Mouse (Mus musculus) heart, postnatal 0 days (tissue): ENCODE data around the gene Tbl1xr1. TPM values are rescaled to one million over a fixed set of nuclear protein-coding genes. Genes with fewer than 3 reads are reported as not detected.

ENCODE experiments used
- ATAC-seq: fragments of 200-750 bp; cut with Nextera tagmentation; 2 replicates; pipeline ENCODE4 v1.8.0; 2017; ENCODE audit warnings: low read depth, moderate number of reproducible peaks, moderate library complexity; ENCODE audit not compliant: insufficient read depth
- DNase-seq: peaks from one replicate; pipeline ENCODE4 v3.0.0-alpha.2; 2016; ENCODE audit warnings: low spot score
- H3K27ac ChIP-seq: fragments of 300-500 bp; sonication (generic); 2 replicates; pipeline ENCODE4 v1.5.1; 2014; ENCODE audit warnings: low read depth, mild to moderate bottlenecking
- H3K27me3 ChIP-seq: fragments of 300-500 bp; sonication (generic); 2 replicates; pipeline ENCODE4 v1.6.1; 2014; ENCODE audit warnings: low read length, mixed read lengths; ENCODE audit not compliant: control insufficient read depth, insufficient read depth
- H3K36me3 ChIP-seq: fragments of 300-500 bp; sonication (generic); replicated peaks from 2 replicates; pipeline ENCODE4 v1.6.1; 2014; ENCODE audit warnings: low read length, mixed read lengths; ENCODE audit not compliant: control insufficient read depth, insufficient read depth
- H3K4me1 ChIP-seq: fragments of 300-500 bp; sonication (generic); 2 replicates; pipeline ENCODE4 v1.6.1; 2014; ENCODE audit warnings: antibody characterized with exemption; ENCODE audit not compliant: control insufficient read depth, insufficient read depth
- H3K4me2 ChIP-seq: fragments of 300-500 bp; sonication (generic); 2 replicates; pipeline ENCODE4 v1.6.1; 2014; ENCODE audit warnings: low read depth, mild to moderate bottlenecking, low read length, moderate library complexity
- H3K4me3 ChIP-seq: fragments of 300-500 bp; sonication (generic); 2 replicates; pipeline ENCODE4 v1.5.1; 2014; ENCODE audit warnings: low read depth, low read length
- H3K9ac ChIP-seq: fragments of 300-500 bp; sonication (generic); replicated peaks from 2 replicates; pipeline ENCODE4 v1.6.1; 2014; ENCODE audit warnings: low read depth, low read length, mixed read lengths
- H3K9me3 ChIP-seq: fragments of 300-500 bp; sonication (generic); replicated peaks from 2 replicates; pipeline ENCODE4 v1.6.1; 2016; ENCODE audit warnings: low read length; ENCODE audit not compliant: control insufficient read depth
- CTCF ChIP-seq: IDR thresholded peaks from 2 replicates; pipeline ENCODE4 v1.5.1; 2016; ENCODE audit warnings: antibody characterized with exemption, control low read depth, low read depth
- EP300 ChIP-seq: IDR thresholded peaks from 2 replicates; pipeline ENCODE4 v1.6.1; 2016; ENCODE audit warnings: antibody characterized with exemption, low read depth
- WGBS: fragments of 180-500 bp; shearing (Covaris S2); extraction: QIAGEN DNeasy Blood & Tissue Kit; methylation state at CpG from one replicate; pipeline ENCODE4 v1.1.7; 2014; 5-methylcytosine and 5-hydroxymethylcytosine counted together
- polyA plus RNA-seq: library from polyadenylated mRNA; unstranded; fragments of >200 nt; fragmentation: Nextera tagmentation; extraction: Ambion mirVana; gene quantifications from 2 replicates; pipeline ENCODE4 v1.2.1, GENCODE M21; 2015
- total RNA-seq: library from RNA; depleted of rRNA; stranded (reverse); fragments of >200 nt; gene quantifications from 2 replicates; pipeline ENCODE4 v1.2.3, GENCODE M21; 2014; ENCODE audit warnings: low replicate concordance

Tbl1xr1 gene
- total and polyA plus RNA-seq, 2 experiments from 2014 or later: 7.7 to 17.2 TPM

GRCm38 (mm10) chr3:22078529-22078928 is 2.1 kb downstream of the Tbl1xr1 start:
- H3K27ac ChIP-seq: no peak overlapping the region
- no peaks in the 10 kb centered on the region for H3K27me3 ChIP-seq
- no peaks in the 10 kb centered on the region for H3K36me3 ChIP-seq
- no peaks in the 10 kb centered on the region for H3K9me3 ChIP-seq
- peak overlapping the region; percentile 83 for H3K4me2 ChIP-seq
- WGBS: 62% methylated on average over 3 of the region's 3 CpGs
- TF ChIP-seq EP300 (no peak), CTCF (no peak)
- peak overlapping the region; percentile 96; the same call in 1 of the 2 replicates for H3K9ac ChIP-seq
- H3K4me3 ChIP-seq: peak overlapping the region; percentile 96
- ATAC-seq (no peak), DNase-seq (no peak)
- H3K4me1 ChIP-seq: peaks cover 28% of the 10 kb centered on the region

- Histone ChIP-seq H3K27me3 (no peaks in the 10 kb centered on the region), H3K36me3 (no peaks in the 10 kb centered on the region), H3K27ac (no peak overlapping the region), H3K9me3 (no peaks in the 10 kb centered on the region), H3K9ac (no peak overlapping the region), H3K4me2 (no peak overlapping the region), H3K4me1 (peaks cover 19% of the 10 kb centered on the region), H3K4me3 (no peak overlapping the region)
- no peak for TF ChIP-seq EP300
- TF ChIP-seq CTCF: no peak
- 48% methylated on average over 4 of the region's 4 CpGs for WGBS
- DNase-seq: no peak
- no peak for ATAC-seq
Measured at GRCm38 (mm10) chr3:22081869-22082268, 5.4 kb downstream of the Tbl1xr1 start.

GRCm38 (mm10) chr3:22082823-22083222 is 6.4 kb downstream of the Tbl1xr1 start:
- WGBS: 89% methylated on average over 4 of the region's 4 CpGs
- H3K9ac ChIP-seq: no peak overlapping the region
- TF ChIP-seq CTCF (no peak), EP300 (no peak)

DNA sequence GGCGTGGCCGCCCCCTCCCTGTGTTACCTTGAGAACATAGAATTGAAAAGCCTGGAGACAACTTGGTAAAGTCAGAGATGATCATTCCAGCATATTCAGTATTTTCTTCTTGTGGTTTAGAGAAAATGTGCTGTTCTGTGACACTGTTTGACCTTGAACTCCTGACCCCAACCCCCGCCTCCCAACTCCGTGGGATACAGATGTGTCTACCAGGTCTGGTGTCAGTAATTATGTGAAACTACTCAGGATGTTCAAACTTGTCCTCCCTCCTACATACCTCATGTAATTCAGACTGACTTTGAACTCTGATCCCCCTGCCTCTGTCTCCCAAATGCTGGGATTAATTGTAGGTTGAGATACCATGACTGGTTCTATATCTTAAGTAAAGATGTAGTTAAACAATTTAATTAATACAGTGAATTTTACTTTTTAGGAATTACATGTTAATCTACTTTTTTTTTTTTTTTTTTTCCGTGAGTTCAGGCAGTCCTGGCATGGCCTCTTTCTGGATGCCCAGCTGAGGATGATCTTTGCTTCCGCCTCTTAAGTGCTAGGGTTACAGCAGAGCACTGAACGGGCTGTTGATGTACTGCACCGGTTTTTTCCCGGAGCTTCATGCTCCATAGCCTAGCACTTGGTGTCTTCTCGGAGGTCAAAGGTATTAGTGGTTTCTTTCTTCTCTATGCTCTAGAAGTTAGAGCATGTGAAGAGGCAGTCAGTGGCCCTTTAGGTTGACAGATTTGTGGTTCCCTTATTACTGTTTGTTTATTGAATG is 8.0 kb downstream of the Tbl1xr1 start:
- no peaks in the 10 kb centered on the region for H3K36me3 ChIP-seq
- no peaks in the 10 kb centered on the region for H3K27me3 ChIP-seq
- ATAC-seq (no peak), DNase-seq (no peak)
- no peak overlapping the region for H3K4me2 ChIP-seq
- H3K9me3 ChIP-seq: no peaks in the 10 kb centered on the region
- H3K27ac ChIP-seq: no peak overlapping the region
- no peak overlapping the region for H3K4me3 ChIP-seq
- TF ChIP-seq EP300 (no peak), CTCF (no peak)
- H3K4me1 ChIP-seq: peaks cover 5% of the 10 kb centered on the region; the same call in 1 of the 2 replicates
- 73% methylated on average over 10 of the region's 10 CpGs for WGBS
- H3K9ac ChIP-seq: no peak overlapping the region

More at GRCm38 (mm10) chr3:22082823-22083222, 6.4 kb downstream of the Tbl1xr1 start:
- ATAC-seq: no peak
- no peaks in the 10 kb centered on the region for H3K36me3 ChIP-seq
- no peak overlapping the region for H3K27ac ChIP-seq
- peaks cover 17% of the 10 kb centered on the region for H3K4me1 ChIP-seq
- no peaks in the 10 kb centered on the region for H3K27me3 ChIP-seq
- DNase-seq: no peak
- H3K4me2 ChIP-seq: no peak overlapping the region
- H3K4me3 ChIP-seq: no peak overlapping the region
- H3K9me3 ChIP-seq: no peaks in the 10 kb centered on the region

DNA sequence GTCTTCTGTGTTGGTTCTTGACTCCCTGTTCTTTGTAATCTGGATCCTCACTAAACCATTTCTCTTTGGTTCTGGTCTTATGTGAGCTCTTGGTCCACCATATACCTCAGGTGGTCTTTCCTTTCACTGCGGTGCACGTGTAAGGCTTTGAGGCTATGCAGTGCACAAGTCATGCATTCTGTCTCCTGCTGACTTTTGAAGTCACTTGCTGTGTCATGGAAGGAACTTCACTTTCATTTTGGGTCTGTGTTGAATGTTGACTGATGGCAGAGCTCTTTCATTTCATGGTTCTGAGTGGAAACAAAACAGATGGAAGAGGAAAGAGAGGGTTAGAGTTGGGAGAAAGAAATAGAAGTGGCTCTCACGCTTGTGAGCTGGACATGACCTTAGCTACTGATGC is 13.4 kb downstream of the Tbl1xr1 start:
- Histone ChIP-seq H3K27ac (0 out of 2 replicates have a peak overlapping the region, but pooled peaks have one; percentile 3), H3K4me1 (peaks cover 42% of the 10 kb centered on the region), H3K9me3 (no peaks in the 10 kb centered on the region), H3K4me3 (no peak overlapping the region), H3K9ac (no peak overlapping the region), H3K27me3 (no peaks in the 10 kb centered on the region), H3K4me2 (no peak overlapping the region), H3K36me3 (no peaks in the 10 kb centered on the region)
- WGBS: 73% methylated on average over 3 of the region's 3 CpGs
- TF ChIP-seq CTCF (no peak), EP300 (no peak)
- ATAC-seq: no peak
- no peak for DNase-seq
